Mouse (Mus musculus) embryo, embryonic 11 days (tissue): ENCODE measurements around the gene Phf12.

Source experiments
- DNase-seq: peaks from one replicate; pipeline ENCODE4 v3.0.0-alpha.2; 2015

The Phf12 gene

DNA sequence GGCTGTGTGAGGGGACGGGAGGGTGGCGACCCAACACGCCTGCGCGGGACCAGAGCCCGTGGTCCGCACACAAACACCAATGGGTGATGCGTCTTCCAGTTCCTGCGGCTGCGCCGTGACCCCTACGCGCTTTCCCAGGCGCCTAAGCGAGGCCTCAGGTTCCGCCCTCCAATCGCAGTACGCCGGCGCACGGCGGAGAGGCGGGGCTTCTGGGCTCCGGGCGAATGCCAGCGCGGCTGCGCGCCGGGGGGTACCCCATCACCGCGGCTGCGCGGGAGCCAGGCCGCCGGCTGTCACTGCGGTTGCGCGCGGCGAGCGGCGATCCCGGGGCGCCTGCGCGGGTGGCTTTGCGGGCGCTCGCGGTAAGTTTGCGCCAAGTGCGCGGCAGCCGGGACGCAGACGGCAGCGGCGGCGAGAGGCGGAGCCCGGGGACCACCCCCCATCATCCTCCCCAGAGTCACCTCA is at the start of gene Phf12:
Gene Phf12, plus strand, starts transcription at position 314 of the 465 bp plus-strand sequence.
- DNase-seq: peak; percentile 100

DNA sequence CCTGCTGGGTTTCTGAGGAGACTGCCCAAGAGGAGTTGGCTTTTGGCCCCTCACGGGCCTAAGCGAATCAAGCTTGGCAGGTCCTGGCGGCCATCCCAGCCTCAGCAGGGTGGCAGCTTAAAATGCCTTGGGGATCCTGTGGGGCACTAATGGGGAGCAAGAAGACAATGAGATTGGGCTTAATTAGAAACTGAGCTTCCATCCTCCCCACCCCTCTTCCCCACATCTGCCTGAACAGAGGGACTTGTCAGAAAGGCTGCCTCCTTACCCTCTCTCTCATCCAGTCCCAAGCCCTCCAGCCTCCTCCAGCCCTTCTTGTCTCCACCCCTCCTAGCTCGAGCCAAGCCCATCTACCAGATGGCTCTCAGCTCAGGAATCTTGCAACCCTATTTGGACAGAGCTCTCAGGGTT is 48.4 kb upstream of the Phf12 start:
- DNase-seq: no peak

DNA sequence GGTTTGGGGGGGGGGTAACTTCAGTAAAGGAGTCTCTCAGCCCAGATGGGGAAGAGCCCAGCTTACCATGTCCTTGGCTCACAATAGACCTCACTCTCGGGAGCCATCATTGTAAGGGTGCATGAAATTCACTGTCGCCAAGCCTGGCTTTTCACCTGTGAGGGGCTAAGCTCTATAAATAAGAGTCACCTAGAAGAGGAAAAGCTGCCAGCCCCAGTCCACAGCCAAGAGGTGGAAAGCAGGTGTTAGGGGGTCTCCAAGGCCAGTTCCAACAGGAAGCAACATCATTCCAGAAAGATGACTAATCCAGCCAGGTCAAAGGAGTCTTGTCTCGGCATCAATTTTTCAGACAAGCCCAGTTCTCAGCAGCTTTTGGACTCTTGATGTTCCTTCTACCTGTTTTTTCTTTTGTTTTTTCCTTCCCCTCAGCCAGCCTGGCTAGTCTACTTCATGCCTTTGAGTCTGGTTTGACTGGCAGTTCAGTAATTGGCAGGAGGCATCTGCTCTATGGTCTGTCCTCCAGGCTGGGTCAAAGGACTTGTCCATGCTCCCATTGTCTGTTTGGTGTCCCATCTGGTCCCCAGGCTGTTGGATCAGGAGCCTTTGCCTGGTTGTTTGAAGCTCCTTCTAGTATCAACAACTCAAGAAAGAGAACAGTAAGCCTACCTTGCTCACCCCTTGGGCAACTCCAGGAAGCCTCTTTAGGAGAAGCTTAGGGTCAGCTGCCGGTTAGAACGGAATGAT is 47.8 kb upstream of the Phf12 start:
- DNase-seq: no peak

DNA sequence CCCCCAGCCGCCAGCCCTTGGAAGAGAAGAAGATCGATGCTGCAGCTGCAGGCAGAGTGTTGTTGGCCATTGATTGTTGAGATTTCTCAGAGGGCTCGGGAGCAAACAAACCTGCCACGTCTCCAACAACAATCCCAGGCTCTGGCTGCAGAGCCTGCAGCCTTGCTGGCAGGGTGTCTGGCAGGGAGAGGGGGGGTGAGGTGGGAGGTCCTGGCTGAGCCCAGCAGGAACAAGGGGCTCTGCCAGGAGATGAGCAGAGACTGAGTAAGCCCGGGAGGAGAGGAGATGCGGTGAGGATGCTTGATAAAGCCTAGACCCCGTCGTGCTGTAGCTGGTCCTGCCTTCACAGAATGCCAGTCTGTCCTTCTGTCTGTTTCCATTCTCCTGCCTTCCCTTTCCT is 45.7 kb upstream of the Phf12 start:
- no peak for DNase-seq

DNA sequence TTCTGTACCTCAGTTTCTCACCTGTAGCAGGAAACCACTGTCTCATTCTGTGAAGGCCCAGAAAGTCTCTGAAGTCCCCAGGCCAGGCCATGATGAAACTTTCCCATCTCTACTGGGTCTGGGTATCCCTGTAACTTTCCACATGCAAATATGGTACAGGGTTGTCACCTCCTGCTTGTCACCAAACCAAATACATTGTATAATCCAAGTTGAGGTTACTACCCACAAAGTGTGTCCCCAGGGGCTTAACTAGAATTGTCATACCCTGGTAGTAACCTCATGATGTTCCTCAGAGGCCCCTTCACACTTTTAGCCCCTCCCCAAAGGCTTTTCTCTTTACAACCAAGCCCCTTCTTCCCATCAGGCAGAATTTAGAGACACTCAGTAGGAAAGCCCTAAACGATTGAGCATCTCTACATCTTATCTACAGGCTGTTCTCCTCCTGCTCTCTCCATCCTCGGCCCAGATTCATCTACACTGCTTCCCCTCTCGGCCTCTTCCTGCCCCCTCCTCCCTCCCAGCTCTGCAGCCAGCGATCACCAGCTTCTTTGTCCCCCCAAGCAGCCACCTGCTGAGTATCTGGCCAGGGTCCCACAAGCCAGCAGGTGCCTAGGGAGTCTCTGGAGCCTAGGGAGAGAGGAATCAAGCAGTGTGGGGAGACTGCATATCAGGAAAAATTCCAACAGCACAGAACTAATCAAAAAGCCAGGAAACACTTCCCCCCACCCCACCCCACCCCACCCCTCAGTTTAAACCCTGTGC is 44.7 kb upstream of the Phf12 start:
- no peak for DNase-seq

DNA sequence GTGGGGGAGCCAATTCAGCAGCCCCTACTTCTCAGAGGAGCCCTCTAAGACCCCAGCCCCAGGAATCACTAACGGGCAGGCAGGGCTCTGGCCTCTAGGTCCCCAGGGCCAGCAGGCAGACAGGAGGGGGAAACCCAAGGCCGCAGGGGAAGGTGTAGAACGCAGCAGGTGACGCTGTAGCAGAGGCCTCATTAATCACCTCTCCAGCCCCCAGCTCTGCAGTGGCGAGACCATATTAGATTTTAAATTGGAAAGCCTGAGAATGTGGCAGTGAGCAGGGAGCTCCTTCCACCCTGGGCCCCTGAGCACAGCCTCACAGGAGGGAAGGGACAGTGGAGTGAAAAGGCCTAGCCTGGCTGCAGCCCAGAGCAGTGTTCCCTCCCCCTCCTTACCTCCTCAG is 40.3 kb upstream of the Phf12 start:
- DNase-seq: no peak

DNA sequence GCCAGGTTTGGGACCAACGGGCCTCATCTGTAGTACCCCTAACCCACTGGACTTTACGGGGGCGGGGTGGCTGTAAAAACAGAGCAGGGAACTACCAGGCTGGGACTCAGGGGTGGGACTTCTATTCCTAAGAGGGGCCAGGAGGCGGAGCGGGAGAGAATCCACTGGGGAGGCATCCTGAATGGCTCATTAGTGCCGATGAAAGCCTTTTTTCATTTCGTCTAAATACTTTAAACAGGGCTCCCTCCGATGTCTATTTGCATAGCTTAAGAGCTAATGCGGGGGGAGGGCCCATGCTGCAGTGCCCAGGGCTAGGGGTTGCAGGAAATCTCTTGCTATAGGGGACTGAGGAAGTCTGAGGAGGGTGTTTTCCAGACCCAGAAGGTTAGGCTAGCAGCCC is 34.7 kb upstream of the Phf12 start:
- DNase-seq: peak; percentile 71

DNA sequence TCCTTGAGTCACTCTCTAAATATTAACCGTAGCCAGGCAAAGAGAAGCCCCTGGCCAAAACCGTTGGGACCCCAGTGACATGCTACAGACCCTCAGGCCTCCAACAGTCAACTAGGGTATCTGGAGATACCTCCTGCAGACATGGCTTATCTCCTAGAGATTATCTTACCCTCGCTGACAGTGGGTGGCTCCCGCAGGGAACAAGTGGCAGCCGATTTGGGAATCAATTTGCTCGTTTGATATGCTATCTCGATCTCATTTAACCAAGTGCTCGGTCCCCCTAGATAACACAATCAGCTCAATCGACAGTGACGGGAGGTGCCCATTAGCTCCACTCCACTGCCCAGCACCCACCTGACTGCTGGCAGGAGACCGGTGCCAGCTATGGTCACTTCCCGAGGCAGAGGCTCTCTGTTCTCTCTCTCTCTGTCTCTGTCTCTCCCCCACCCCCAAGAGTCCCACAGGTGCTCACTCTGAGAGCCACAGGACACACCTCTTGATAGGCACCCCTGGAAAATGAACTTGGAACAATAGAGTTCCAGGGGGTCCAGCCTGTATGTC is 32.3 kb upstream of the Phf12 start:
- no peak for DNase-seq

DNA sequence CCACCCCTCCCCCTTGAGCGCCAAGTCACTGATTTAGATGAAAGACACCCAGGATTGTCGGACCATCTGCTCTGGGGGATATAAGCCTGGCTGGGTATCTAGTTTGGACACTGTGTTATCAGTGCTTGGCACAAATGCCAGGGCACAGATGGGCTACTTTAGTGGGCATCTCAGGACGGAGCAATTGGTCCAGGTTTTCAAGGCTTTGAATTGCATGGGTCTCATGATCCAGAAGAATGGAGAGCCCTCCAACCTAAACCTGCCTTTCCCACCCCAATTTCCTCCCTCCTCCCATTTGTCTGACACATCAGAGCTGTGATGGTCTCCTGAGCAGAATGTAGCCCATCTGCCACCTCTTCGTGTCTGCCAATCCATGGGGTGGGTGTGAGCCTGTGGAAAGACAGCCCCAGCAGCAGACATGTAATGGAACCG is 31.7 kb upstream of the Phf12 start:
- DNase-seq: no peak

DNA sequence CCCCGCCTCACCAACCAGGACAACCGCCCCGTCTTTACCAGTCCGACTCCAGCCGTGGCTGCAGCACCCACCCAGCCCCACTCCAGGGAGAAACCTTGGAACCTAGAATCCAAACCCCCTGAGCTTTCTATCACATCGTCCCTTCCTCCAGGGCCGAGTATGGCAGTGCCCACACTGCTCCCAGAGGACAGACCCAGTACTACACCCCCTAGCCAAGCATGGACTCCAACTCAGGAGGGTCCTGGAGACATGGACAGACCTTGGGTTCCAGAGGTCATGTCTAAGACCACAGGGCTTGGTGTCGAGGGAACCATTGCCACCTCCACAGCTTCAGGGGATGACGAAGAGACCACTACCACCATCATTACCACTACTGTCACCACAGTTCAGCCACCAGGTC is 28.9 kb upstream of the Phf12 start:
- DNase-seq: peak; percentile 48

DNA sequence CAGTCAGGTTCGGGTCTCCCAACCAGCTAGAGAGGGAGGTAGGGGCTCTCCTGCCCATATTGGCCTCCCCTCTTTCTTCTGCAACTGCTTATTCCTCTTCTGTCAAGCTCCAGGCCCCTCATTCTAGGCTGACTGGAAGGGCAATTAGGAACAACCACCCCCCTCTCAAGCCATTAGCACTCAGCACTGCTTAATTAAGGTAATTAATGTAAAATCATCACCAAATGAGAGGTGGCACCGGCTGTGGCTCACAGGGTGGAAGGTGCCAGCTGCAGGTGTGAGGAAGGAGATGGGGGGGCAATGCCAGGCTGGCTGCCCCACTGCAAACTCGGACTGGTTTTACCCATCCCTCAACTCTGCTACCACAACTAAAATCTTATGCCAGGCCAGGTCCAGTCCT is 26.1 kb upstream of the Phf12 start:
- DNase-seq: no peak

DNA sequence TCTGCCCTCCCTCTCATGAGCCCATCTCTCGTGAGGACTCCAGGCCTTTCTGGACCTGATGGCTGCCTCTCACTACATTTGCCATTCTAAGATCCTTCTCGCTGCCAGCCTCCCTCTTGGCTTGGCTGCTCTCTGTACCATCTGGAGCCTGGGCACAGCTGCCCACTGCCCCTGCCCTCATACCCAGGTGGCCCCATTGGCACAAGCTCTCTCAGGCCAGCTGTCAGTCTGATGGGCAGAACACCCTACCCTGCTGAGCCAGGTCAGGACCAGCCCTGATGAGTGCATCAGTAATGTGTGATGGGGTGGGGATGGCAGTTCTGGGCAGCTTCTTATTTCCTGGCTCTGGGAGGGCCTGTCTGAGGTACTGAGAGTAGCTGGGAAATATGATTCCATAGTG is 24.3 kb upstream of the Phf12 start:
- DNase-seq: no peak

DNA sequence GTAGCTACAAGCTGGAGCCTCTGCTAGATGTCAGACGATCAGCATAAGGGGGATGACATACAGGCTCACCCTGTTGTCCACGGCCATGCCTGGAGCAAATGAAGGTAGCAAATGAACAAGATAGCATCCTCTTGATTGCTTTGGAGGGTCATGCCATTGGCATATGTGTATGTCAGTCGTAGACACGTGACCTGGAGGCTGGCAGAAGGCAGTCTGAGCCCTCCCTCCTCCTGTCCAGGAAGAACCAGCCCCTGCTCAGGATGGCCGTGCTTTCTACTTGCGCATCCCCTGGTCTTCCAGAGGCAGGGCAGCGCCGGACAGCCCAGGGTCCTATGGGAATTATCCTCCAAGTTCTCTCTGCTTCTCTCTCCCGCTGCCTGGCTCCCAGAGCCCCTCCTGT is 23.6 kb upstream of the Phf12 start:
- no peak for DNase-seq

DNA sequence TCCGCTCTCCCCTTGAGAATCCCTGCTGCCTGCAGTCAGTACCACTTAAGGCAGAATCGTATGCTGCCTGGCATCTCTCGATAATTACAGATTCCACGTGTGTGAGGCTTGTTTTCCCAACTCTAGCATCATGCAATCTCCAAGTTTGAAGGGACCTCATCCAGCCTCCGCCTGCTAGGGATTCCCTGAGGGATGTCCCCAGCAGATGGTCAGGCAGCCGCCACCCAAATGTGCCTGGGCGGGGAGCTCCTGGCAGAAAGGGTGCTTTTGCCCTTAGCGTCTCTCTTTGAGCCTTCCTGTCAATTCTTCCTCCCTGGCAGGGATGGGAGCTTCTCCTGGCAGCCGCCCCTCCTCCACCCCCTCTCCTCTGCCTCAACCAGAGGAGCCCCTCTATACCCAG is 22.4 kb upstream of the Phf12 start:
- DNase-seq: no peak

DNA sequence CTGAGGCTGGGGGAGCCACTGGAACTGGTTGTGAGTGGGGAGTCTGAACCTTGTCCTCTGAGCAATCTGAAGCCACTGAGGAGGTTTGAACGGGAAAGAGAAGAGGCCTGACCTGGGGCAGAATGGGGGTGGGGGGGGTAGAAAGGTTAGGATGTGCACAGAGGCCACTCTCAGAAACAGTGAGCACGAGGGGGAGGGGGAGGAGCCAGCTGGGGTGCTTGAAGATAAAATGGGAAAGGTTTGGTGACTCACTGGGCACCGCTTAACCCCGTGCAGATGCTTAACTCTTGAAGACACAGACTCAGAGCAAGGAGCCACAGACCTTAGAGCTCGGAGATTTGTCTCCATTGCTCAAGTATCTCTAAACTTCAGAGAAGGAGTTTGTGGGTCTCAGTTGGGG is 21.7 kb upstream of the Phf12 start:
- DNase-seq: no peak

DNA sequence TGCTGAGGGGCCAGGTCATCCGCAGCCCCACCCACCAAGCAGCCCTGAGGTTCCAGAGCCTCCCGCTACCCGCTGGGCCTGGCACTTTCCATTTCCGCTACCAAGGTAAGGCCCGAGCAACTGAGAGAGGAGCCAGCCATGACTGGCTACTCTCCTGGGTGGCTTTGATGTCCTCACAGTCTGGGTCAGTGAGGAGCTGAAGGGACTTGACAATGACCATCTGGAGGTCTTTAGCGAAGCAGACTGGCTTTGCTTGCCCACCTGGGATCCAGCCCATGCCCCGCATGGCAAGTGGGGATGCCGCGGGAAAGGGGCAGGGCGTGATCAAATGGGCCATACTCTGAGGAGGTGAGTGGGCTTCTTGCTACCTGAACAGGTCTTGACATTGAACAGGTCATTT is 19.6 kb upstream of the Phf12 start:
- no peak for DNase-seq

DNA sequence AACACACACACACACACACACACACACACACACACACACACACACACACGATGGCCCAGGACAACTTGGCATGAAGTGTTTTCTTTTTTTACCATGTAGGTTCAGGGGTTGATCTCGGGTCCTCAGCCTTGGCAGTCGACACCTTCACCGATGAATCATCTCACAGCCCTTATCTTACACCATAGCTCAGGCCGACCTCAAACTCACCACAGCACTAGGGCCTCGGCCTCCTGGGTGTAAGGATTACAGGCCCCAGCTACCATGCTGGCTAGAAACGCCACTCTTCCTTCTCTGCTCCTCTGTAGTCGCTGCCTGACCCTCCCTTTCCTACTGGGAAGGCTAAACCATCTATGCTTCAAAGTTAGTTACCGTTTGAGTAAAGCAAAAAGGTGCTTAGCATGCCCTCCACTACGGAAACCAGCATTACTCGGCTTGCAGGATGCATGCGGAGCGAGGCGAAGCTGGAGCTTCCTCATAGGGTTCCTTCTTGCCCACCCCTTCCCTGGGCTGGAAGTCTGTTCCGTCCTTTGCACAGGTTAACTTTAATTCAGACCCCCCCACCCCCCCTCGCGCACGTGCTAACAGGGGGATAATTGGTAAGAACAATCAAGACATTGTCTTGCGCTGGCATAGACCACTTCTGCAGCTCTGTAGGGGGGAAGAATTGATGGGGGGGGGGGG is 18.0 kb upstream of the Phf12 start:
- DNase-seq: peak; percentile 47

DNA sequence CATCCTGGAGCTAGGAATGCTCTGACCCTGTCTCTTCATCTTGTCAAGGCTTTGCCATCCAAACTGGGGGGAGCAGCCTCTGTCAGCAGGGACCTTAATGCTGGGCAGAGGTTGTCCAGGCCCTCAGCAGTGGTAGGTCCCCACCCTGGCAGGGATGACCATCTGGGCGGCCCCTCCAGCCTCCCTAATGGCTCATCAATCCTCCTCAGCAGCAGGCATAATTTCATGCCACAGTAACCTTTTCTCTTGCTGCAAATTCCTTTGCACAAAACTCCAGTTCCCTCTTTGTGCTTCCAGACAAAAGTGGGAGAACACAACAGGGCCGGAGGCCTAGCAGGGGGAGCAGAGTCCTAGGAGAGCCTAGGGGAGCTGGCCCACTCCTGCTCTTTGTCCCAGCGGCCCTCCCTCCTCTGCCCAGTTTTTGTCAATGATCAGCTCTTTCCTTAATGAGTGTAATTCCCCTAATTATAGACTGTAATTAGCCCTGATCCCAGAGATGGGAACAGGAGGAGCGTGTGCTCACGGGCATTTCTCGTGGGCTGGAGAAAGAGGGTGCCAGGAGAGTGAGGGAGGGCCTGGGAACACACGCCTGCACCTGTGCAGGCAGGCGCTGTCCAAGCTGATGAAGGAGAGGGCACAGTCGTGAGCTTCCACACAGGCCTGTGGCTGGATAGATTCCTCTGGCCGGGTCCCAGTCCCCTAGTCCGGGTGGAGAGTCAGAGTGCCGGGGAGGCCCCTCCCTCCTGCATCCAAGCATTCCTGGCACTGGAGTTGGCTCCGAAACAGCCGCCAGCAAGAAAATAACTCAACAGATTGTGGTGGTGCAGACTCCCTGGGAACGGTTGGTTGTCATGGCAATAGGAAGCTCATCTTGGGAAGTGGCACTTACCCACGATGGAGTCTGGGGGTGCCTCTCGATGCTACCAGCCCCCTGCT is 17.2 kb upstream of the Phf12 start:
- peak; percentile 78 for DNase-seq

DNA sequence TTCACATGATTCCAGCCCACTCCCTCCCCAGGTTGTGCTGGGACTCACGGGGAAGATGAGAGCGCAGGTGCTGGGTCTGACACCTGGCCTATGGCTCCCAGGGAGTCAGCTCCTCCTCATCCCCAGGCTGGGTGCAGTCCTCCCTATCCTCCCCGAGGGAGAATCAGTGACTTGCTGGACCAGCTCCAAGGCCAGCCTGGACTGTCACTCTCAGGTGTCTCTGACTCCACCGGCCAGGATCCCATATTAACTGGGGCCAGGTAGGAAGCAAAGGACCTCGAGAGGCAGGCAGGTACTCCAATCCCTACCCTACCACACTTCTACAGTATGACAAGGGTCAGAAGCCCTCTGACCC is 16.5 kb upstream of the Phf12 start:
- DNase-seq: no peak

DNA sequence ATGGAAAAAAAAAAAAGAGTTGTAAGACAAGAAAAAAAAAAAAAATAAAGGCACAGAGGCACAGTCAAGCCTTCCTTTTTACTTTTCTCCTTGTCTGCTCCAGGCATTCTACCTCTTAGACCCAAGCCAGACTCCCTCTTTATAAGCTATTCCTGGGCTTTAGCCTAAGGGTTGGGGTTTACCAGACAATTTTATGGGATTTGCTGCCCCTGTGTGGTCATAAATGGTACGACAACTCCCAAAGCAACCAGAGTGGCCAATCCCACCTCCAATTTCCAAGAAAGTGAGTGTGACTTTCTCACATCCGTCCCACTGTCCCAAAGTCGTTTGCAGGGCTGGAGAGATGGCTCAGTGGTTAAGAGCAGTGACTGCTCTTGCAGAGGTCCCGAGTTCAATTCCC is 15.4 kb upstream of the Phf12 start:
- DNase-seq: peak; percentile 83

DNA sequence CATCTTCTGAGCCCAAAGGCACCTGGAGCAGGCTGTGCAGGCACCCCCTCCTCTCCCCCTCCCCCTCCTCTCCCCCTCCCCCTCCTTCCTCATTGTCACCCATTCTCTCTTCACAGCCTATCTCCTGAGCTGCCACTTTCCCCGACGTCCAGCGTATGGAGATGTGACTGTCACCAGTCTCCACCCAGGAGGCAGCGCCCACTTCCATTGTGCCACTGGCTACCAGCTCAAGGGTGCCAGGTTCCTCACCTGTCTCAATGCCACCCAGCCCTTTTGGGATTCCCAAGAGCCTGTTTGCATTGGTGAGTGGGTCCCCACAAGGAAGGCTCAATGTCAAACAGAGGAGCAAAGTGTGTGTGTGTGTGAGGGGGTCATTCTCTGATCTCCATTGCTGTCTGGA is 13.8 kb upstream of the Phf12 start:
- no peak for DNase-seq

DNA sequence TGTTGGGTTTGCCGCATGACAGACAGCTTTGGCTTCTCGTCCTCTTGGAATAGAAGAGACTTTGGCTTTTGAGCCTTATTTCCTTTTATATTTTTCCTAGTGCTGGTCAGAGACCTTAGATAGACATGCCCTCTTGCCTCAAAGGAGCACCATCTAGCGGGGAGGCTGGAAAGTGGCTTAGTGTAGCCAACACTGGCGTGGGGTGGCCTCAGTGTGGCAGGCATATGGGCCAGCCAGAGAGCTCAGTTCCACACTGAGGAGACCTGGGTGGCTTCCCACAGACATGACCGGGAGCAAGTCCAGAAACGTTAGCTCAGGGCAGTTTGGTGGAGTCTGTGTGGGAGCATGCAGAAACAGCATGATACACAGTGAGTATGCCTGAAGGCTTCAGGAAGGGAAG is 11.8 kb upstream of the Phf12 start:
- DNase-seq: no peak

DNA sequence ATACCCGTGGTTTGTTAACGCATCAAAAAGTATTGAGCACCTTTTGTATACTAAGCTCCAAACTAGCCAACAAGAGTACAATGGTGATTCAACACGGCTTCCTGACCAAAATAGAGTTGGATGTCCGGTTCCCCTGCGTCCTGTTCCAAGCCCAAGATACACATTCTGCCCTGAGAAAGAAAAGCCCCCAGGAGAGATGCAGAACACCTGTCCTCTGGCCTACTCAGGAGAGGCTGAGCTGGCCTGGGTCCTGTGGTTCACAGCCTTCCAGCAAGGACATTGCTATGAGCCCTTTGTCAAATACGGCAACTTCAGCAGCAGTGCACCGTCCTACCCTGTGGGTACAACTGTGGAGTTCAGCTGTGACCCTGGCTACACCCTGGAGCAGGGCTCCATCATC is 9.0 kb upstream of the Phf12 start:
- DNase-seq: no peak
